Mouse (Mus musculus) erythroblast, embryonic 14.5 days (primary cell): ENCODE results near the gene Tbx10. TPM values are rescaled to one million over a fixed set of nuclear protein-coding genes. Genes with fewer than 3 reads are reported as not detected.
A peak's percentile ranks its signal among the peaks of the same experiment; 100 is the strongest.
"Not testable (repeated sequence)": the region's sequence is repeated elsewhere in the genome, so short reads cannot be mapped to it uniquely, and the experiment has no call there.

Experiments
- H3K27me3 ChIP-seq: 2 replicates; pipeline ENCODE4 v1.6.1; 2012; ENCODE audit warnings: inconsistent platforms; ENCODE audit not compliant: control insufficient read depth
- H3K36me3 ChIP-seq: 2 replicates; pipeline ENCODE4 v1.6.1; 2012; ENCODE audit warnings: mild to moderate bottlenecking, inconsistent platforms; ENCODE audit not compliant: control insufficient read depth
- H3K4me1 ChIP-seq: 2 replicates; pipeline ENCODE4 v1.6.1; 2012; ENCODE audit warnings: inconsistent platforms; ENCODE audit not compliant: control insufficient read depth
- H3K4me3 ChIP-seq: replicated peaks from 2 replicates; pipeline ENCODE3; 2012; ENCODE audit warnings: moderate library complexity, mild to moderate bottlenecking, inconsistent platforms
- H3K9me3 ChIP-seq: 2 replicates; pipeline ENCODE4 v1.6.1; 2012; ENCODE audit warnings: low read length, inconsistent platforms, mixed read lengths; ENCODE audit not compliant: control insufficient read depth
- GATA1 ChIP-seq: IDR thresholded peaks from 2 replicates; pipeline ENCODE4 v1.6.1; 2012; ENCODE audit warnings: low read length, inconsistent platforms, mixed read lengths
- TAL1 ChIP-seq: IDR thresholded peaks from 3 replicates; pipeline ENCODE4 v1.6.1; 2012; ENCODE audit warnings: low read length, inconsistent platforms, mixed read lengths
- polyA plus RNA-seq: library from polyadenylated mRNA; stranded (reverse); fragments of >175 nt; gene quantifications from 2 replicates; pipeline ENCODE4 v1.2.3, GENCODE M21; 2012

Gene Tbx10
- polyA plus RNA-seq, 1 experiment: not detected

GRCm38 (mm10) chr19:3966330-3967075 lies 26.0 kb upstream of the Tbx10 start:
- Histone ChIP-seq H3K9me3 (no peaks in the 10 kb centered on the region), H3K36me3 (no peaks in the 10 kb centered on the region), H3K27me3 (peaks cover 4% of the 10 kb centered on the region), H3K4me3 (no peak overlapping the region), H3K4me1 (peaks cover 8% of the 10 kb centered on the region)
- TF ChIP-seq GATA1 (no peak), TAL1 (no peak)

- TF ChIP-seq TAL1: no peak
- H3K27me3 ChIP-seq: peaks cover 4% of the 10 kb centered on the region
- peaks cover 15% of the 10 kb centered on the region for H3K4me1 ChIP-seq
- H3K36me3 ChIP-seq: no peaks in the 10 kb centered on the region
- no peak overlapping the region for H3K4me3 ChIP-seq
- no peaks in the 10 kb centered on the region for H3K9me3 ChIP-seq
Measured at GRCm38 (mm10) chr19:3967258-3967657, 25.3 kb upstream of the Tbx10 start.

GRCm38 (mm10) chr19:3972229-3972628 lies 20.3 kb upstream of the Tbx10 start, which contains the start of gene Aldh3b2:
Gene Aldh3b2 (plus strand): TSS chr19:3972328.
- Histone ChIP-seq H3K27me3 (peaks cover 4% of the 10 kb centered on the region), H3K4me1 (peaks cover 27% of the 10 kb centered on the region), H3K4me3 (peak within 1 kb of the TSS; percentile 16), H3K9me3 (no peaks in the 10 kb centered on the region), H3K36me3 (no peaks in the 10 kb centered on the region)
- TF ChIP-seq GATA1 (no peak), TAL1 (no peak)

- H3K27me3 ChIP-seq, H3K36me3 ChIP-seq, H3K4me3 ChIP-seq, H3K9me3 ChIP-seq: not testable (repeated sequence)
- peaks cover 23% of the 10 kb centered on the region for H3K4me1 ChIP-seq
Measured at GRCm38 (mm10) chr19:3974608-3975007, 17.9 kb upstream of the Tbx10 start.

GRCm38 (mm10) chr19:3975866-3976265 lies 16.7 kb upstream of the Tbx10 start:
- Histone ChIP-seq H3K9me3 (no peaks in the 10 kb centered on the region), H3K4me3 (no peak overlapping the region)
- TF ChIP-seq TAL1 (no peak), GATA1 (no peak)

GRCm38 (mm10) chr19:3980309-3980708 lies 12.2 kb upstream of the Tbx10 start:
- Histone ChIP-seq H3K36me3 (no peaks in the 10 kb centered on the region), H3K4me1 (peaks cover 7% of the 10 kb centered on the region), H3K9me3 (no peaks in the 10 kb centered on the region), H3K4me3 (no peak overlapping the region), H3K27me3 (no peaks in the 10 kb centered on the region)
- no peak for TF ChIP-seq TAL1
- TF ChIP-seq GATA1: no peak

More at GRCm38 (mm10) chr19:3975866-3976265, 16.7 kb upstream of the Tbx10 start:
- no peaks in the 10 kb centered on the region for H3K27me3 ChIP-seq
- peaks cover 26% of the 10 kb centered on the region for H3K4me1 ChIP-seq
- no peaks in the 10 kb centered on the region for H3K36me3 ChIP-seq

GRCm38 (mm10) chr19:3980917-3981316 lies 11.6 kb upstream of the Tbx10 start:
- H3K4me3 ChIP-seq: no peak overlapping the region

GRCm38 (mm10) chr19:3983527-3984200 lies 8.9 kb upstream of the Tbx10 start:
- no peaks in the 10 kb centered on the region for H3K27me3 ChIP-seq
- peaks cover 26% of the 10 kb centered on the region for H3K4me1 ChIP-seq
- H3K36me3 ChIP-seq: peaks cover 2% of the 10 kb centered on the region; the same call in 1 of the 2 replicates
- H3K4me3 ChIP-seq: no peak overlapping the region
- TF ChIP-seq GATA1 (no peak), TAL1 (no peak)
- H3K9me3 ChIP-seq: peaks cover 3% of the 10 kb centered on the region

More at GRCm38 (mm10) chr19:3980917-3981316, 11.6 kb upstream of the Tbx10 start:
- H3K27me3 ChIP-seq: no peaks in the 10 kb centered on the region
- TF ChIP-seq GATA1 (no peak), TAL1 (no peak)
- peaks cover 10% of the 10 kb centered on the region for H3K4me1 ChIP-seq
- H3K9me3 ChIP-seq: no peaks in the 10 kb centered on the region
- no peaks in the 10 kb centered on the region for H3K36me3 ChIP-seq

GRCm38 (mm10) chr19:3985261-3985681 lies 7.3 kb upstream of the Tbx10 start:
- peaks cover 3% of the 10 kb centered on the region; the same call in 1 of the 2 replicates for H3K36me3 ChIP-seq
- TF ChIP-seq TAL1: no peak
- TF ChIP-seq GATA1: no peak
- no peak overlapping the region for H3K4me3 ChIP-seq
- H3K27me3 ChIP-seq: no peaks in the 10 kb centered on the region
- H3K4me1 ChIP-seq: peaks cover 23% of the 10 kb centered on the region
- H3K9me3 ChIP-seq: peaks cover 6% of the 10 kb centered on the region
